Comparison of ENCODE assay signal across 22 mouse cellular contexts in the genomic region with DNA sequence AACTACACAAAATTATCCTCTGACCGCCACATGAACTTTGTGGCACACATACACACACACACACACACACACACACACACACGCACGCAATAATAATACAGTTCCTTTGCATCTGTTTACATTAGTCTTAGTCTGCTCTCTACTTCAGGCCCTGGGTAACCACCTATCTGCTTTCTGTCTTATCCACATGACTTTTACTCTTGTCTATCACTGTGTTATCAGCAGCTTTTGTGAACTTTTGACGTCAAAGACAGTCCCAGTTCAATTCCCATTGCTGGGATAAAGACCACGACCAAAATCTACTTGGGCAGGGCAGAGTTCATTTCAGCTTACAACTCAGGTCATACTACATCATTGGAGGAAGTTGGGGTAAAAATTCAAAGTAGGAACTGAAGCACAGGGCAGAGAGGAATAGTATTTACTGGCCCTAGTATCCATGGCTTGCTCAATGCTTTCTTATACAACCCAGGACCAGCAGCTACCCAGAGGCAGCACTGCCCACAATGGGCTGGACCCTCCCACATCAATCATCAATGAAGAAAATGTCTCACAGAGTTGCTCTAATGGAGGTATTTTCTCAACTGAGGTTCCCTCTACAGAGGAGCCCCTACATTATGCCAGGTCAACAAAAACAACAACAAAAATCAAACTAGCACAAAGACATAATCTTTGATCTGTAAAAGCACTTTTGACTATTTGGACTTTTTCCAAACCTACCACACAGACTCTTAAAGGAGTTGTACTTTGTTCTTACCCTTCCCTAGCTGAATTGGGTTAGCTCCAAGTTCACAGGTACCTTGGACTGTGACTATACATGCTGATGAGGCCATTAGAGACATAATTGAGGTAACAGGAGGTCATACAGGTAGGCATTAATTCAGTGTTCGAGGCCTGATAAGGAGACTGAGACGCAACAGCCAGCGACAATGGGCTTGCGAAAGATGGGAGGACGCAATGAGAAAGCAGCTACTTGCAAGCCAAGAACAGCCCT. TPM values are rescaled to one million over a fixed set of nuclear protein-coding genes. Genes with fewer than 3 reads are reported as not detected.
DNase-seq lines count a peak whose midpoint lies in the region; ATAC-seq lines count a peak whose summit lies in the region.
"Had no signal": no experiment of that assay in that cellular context is flagged by ENCODE, and none has a peak within 500 bp of the region (broad histone marks: within the 10 kb centered on the region; RNA-seq: fewer than 3 reads in every experiment).

No protein-coding gene starts in this region.

- no peak overlapping the region for H3K9ac ChIP-seq in kidney, embryonic 14.5 days (ENCODE audit: low read depth, low read length)
- H3K9ac ChIP-seq in intestine, embryonic 15.5 days = no peak overlapping the region
- H3K9ac ChIP-seq in hindbrain, embryonic 13.5 days = no peak overlapping the region
- H3K9ac ChIP-seq: forebrain, embryonic 13.5 days; neural tube, embryonic 12.5 days had no signal

- H3K4me2 ChIP-seq in kidney, embryonic 14.5 days (replicated peaks; ENCODE audit: low read depth, low read length) = no peak overlapping the region
- no peak overlapping the region for H3K4me2 ChIP-seq in intestine, embryonic 15.5 days (replicated peaks)
- no peak overlapping the region for H3K4me2 ChIP-seq in hindbrain, embryonic 13.5 days
- H3K4me2 ChIP-seq: forebrain, embryonic 13.5 days; neural tube, embryonic 12.5 days had no signal

- no peaks in the 10 kb centered on the region for H3K36me3 ChIP-seq in kidney, embryonic 14.5 days (ENCODE audit: control insufficient read depth, insufficient read depth, low read length)
- H3K36me3 ChIP-seq in intestine, embryonic 15.5 days = no peaks in the 10 kb centered on the region
- H3K36me3 ChIP-seq in hindbrain, embryonic 13.5 days = no peaks in the 10 kb centered on the region
- H3K36me3 ChIP-seq: embryonic facial prominence, embryonic 10.5 days; midbrain, embryonic 10.5 days; neural tube, embryonic 12.5 days had no signal

- WGBS in kidney, embryonic 14.5 days = 82% methylated on average over 10 of the region's 10 CpGs
- 62% methylated on average over 10 of the region's 10 CpGs for WGBS in intestine, embryonic 15.5 days
- WGBS in large intestine, adult 2 months = 35% methylated on average over 10 of the region's 10 CpGs
- WGBS in hindbrain, embryonic 13.5 days = 93% methylated on average over 10 of the region's 10 CpGs

- peak; percentile 65 to 88 for DNase-seq in kidney, adult 8-10 months
- DNase-seq in large intestine, adult 2 months (ENCODE audit: low read depth, low spot score) = peak; percentile 88
- no peak for DNase-seq in layer of hippocampus, adult 8-10 months (ENCODE audit: low spot score in 2 of 2)
- no peak for DNase-seq in cerebellum, adult 11-12 months
- DNase-seq: adrenal gland, postnatal 36 days; B cell, adult 2 months; cerebellum, adult 9-10 months; gastrocnemius, postnatal 10 days; heart, adult 2 months; heart, postnatal 4 days; left cerebral cortex, postnatal 4 days; liver; lung, adult 18-20 months; thymus, postnatal 4 days had no signal

- no peak for ATAC-seq in kidney, embryonic 14.5 days (ENCODE audit: low FRiP score, low TSS enrichment)
- ATAC-seq in intestine, embryonic 15.5 days = peak; percentile 82
- no peak for ATAC-seq in hindbrain, embryonic 13.5 days (ENCODE audit: low FRiP score)
- ATAC-seq: forebrain, embryonic 13.5 days; hindbrain, embryonic 16.5 days had no signal

- no peak overlapping the region for H3K27ac ChIP-seq in kidney, embryonic 14.5 days (ENCODE audit: low read depth, low read length)
- 0 out of 2 replicates have a peak overlapping the region, but pooled peaks have one; percentile 11 for H3K27ac ChIP-seq in intestine, embryonic 15.5 days
- no peak overlapping the region for H3K27ac ChIP-seq in hindbrain, embryonic 13.5 days
- H3K27ac ChIP-seq: embryonic facial prominence, embryonic 10.5 days; forebrain, embryonic 13.5 days; heart, adult 2 months; midbrain, embryonic 10.5 days; neural tube, embryonic 12.5 days had no signal

- no peak overlapping the region for H3K4me3 ChIP-seq in kidney, embryonic 14.5 days (ENCODE audit: low read length)
- H3K4me3 ChIP-seq in intestine, embryonic 15.5 days (replicated peaks) = no peak overlapping the region
- no peak overlapping the region for H3K4me3 ChIP-seq in hindbrain, embryonic 13.5 days
- H3K4me3 ChIP-seq: embryonic facial prominence, embryonic 10.5 days; forebrain, embryonic 13.5 days; heart, adult 2 months; midbrain, embryonic 10.5 days; neural tube, embryonic 12.5 days had no signal

- no peaks in the 10 kb centered on the region for H3K4me1 ChIP-seq in kidney, embryonic 14.5 days (ENCODE audit: control insufficient read depth, insufficient read depth, low read length)
- H3K4me1 ChIP-seq in intestine, embryonic 15.5 days (replicated peaks) = peaks cover 5% of the 10 kb centered on the region
- peaks cover 8% of the 10 kb centered on the region; the same call in 1 of the 2 replicates for H3K4me1 ChIP-seq in hindbrain, embryonic 13.5 days (replicated peaks)
- H3K4me1 ChIP-seq: embryonic facial prominence, embryonic 10.5 days; neural tube, embryonic 12.5 days had no signal

- no peaks in the 10 kb centered on the region for H3K27me3 ChIP-seq in kidney, embryonic 14.5 days (ENCODE audit: control insufficient read depth, insufficient read depth, low read length)
- no peaks in the 10 kb centered on the region for H3K27me3 ChIP-seq in intestine, embryonic 15.5 days (replicated peaks)
- H3K27me3 ChIP-seq in hindbrain, embryonic 13.5 days = no peaks in the 10 kb centered on the region
- H3K27me3 ChIP-seq: forebrain, embryonic 13.5 days; neural tube, embryonic 12.5 days had no signal

- no peaks in the 10 kb centered on the region for H3K9me3 ChIP-seq in kidney, embryonic 14.5 days (ENCODE audit: control insufficient read depth, low read length)
- no peaks in the 10 kb centered on the region for H3K9me3 ChIP-seq in intestine, embryonic 15.5 days
- H3K9me3 ChIP-seq in hindbrain, embryonic 13.5 days = no peaks in the 10 kb centered on the region
- H3K9me3 ChIP-seq: embryonic facial prominence, embryonic 10.5 days; forebrain, embryonic 13.5 days; midbrain, embryonic 10.5 days; neural tube, embryonic 12.5 days had no signal

RNA-seq across cellular contexts. Expression of a gene that starts 17.7 kb away (rescaled TPM):
- 20.4 and 28.9 TPM in 2 replicates for polyA plus RNA-seq in kidney, embryonic 14.5 days (2014; fragmentation: Nextera tagmentation; extraction: Ambion mirVana)
- 16.2 and 18.8 TPM in 2 replicates for polyA plus RNA-seq in intestine, embryonic 15.5 days (2015; fragmentation: Nextera tagmentation; extraction: Ambion mirVana)
- polyA plus RNA-seq in large intestine, adult 2 months (2012; rRNA removed) = 1.3 and 1.6 TPM in 2 replicates
- 10 to 100 TPM; 13.4 to 18.0 (median 15.0) TPM for total RNA-seq in layer of hippocampus, adult 8-10 months (2022)
- 17.3 and 19.3 TPM in 2 replicates for polyA plus RNA-seq in hindbrain, embryonic 13.5 days (2015; fragmentation: Nextera tagmentation; extraction: Ambion mirVana)

RNA-seq across cellular contexts. Expression of a gene that starts 20.2 kb away (rescaled TPM):
- 4.4 and 4.9 TPM in 2 replicates for polyA plus RNA-seq in kidney, embryonic 14.5 days (2014; fragmentation: Nextera tagmentation; extraction: Ambion mirVana)
- polyA plus RNA-seq in intestine, embryonic 15.5 days (2015; fragmentation: Nextera tagmentation; extraction: Ambion mirVana) = 5.0 TPM in 2 replicates
- 5.8 and 14.0 TPM in 2 replicates for polyA plus RNA-seq in large intestine, adult 2 months (2012; rRNA removed)
- 10 to 100 TPM in 1 of 4 experiments, 1 to 10 TPM in 3; 3.7 to 12.1 (median 7.7) TPM for total RNA-seq in layer of hippocampus, adult 8-10 months (2022)
- polyA plus RNA-seq in hindbrain, embryonic 13.5 days (2015; fragmentation: Nextera tagmentation; extraction: Ambion mirVana) = 1.4 and 2.2 TPM in 2 replicates

Comparison
In these comparisons a context has a peak if more than half of its experiments do, and no peak if none do; other contexts are left out.
1. DNase-seq: peak in kidney, adult 8-10 months (2 of 2) and large intestine, adult 2 months (single experiment); none in layer of hippocampus, adult 8-10 months (0 of 2) and cerebellum, adult 11-12 months (single experiment).